Mouse (Mus musculus) mouse embryonic stem cell (cell line): ENCODE measurements around the gene Cdca8.

Experiments used
- in situ Hi-C, 2 experiments: fragments of 300-500 bp; cut with MboI; formaldehyde crosslinking; loops; 1 replicate in 1 of 2; 3 replicates in 1 of 2; pipeline ENCODE4 v1.14.3; 2019 to 2020; ENCODE audit warnings: low sequenced_read_pairs in 2 of 2, low pct_unique_long_range_greater_than_20kb in 1 of 2, mixed read lengths in 1 of 2; ENCODE audit not compliant: unreplicated experiment in 1 of 2

Cdca8 gene

DNA sequence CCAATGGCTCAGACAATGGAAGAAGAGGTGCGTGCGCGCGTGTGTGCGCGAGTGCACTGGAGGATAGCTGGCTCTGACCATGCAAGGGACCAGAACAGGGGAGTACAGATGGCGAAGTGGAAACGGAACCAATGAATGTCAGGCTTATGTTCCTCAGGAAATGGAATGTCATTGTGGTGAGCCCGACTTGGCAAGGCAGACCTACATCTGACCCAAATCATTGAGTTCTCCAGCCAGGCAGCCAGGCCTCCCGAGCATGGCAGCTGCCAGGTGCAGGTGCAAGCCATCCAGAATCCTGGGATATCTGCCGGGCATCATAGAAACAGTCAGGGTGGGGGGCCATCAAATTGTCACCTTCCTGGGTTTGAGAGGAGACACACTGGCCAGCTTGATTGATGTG lies 21.8 kb upstream of the Cdca8 start:
- in situ Hi-C loops = no loop called here

- in situ Hi-C loops = no loop called here
These were observed 20.0 kb upstream of the Cdca8 start for GRCm38 (mm10) chr4:124959062-124959461.

- in situ Hi-C loops = no loop called here
These were observed 18.2 kb upstream of the Cdca8 start for GRCm38 (mm10) chr4:124957284-124957683.

GRCm38 (mm10) chr4:124953546-124953945 lies 14.4 kb upstream of the Cdca8 start:
- in situ Hi-C loops = no loop called here

- in situ Hi-C loops = no loop called here
These were observed 11.9 kb upstream of the Cdca8 start for GRCm38 (mm10) chr4:124951036-124951433.

DNA sequence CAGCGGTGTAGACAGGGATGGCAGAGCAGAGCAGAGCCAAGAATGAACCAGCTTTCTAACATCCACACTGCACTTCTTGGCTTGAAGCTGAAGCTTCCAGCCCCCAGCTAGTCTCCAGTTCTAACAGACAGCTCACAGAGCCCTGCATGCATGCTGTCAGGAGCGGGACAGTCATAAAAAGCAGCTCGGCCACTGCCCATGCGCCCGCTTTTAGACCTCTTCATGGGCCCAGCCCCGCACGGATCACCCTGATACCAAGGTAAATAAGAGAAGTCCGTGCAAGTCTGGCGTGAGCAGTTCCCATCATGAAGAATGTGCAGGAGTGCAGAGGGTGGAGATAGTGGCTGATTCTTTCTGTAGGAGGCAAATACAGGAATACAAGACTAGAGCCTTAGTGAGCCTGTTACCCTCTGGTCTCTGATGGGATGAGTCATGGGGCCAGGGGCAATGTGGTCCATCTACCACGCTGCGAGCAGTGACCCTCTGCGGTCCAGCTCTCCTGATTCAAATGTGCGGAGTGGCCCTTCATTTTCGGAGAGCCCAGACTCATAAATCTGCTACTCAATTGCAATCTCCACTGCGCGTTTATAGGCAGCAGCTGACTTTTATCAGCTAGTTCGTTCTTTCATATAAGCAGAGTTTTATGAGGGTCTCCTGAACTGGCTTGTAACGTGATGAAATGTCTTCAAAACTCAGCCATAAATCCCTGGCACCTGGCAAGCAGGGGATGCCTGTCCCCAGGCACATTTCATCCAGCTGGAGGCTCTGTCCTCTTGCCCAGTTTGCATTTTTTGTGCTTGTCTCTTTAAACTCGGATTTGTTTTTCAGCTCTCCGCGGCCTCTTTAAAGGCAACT lies 11.3 kb upstream of the Cdca8 start:
- in situ Hi-C loops = no loop called here

DNA sequence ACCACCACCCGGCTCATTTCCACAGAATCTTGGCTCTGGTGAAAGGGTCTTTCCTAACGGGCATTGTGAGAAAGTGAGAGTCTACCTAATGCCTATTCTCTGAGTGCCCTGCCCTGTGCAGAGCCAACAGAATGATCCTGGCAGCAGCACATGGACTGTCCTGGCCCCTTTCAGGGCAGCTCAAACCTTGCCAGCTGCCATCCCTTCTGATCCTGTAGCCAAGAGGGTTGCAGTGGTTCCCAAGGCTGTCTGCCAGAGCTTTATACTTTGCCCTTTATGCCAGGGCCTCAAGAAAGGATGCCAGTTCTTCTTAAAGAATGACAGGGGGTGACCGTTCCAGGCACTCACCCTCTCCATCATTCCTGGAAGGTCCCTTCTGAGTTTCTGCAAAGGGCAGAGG lies 10.4 kb upstream of the Cdca8 start:
- in situ Hi-C loops = loop anchor here in 1 of 2 experiments (10.0 kb wide), 1 partner anchor 105 kb away; no protein-coding TSS in a partner anchor

DNA sequence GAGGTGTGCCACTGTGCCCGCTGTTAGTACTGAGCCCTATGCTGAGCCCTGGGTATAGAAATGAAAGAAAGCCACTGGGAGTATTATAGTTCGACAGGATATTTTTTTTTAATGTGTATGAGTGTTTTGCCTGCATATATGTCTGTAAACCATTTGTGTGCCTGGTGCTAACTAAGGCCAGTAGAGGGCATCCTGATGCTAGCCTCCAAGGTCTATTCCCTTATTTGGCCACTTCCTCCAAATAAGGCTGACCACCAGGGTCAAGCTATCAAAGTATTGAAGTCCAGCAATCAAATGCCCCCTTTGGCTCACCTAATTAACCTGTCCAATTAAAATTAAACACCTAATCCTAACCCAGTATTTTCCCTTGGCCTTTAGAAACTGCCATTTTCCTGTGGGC lies 5.8 kb upstream of the Cdca8 start:
- in situ Hi-C loops = loop anchor here (5.0 to 10.0 kb wide), 2 partner anchors 110 to 112 kb away; no protein-coding TSS in a partner anchor

DNA sequence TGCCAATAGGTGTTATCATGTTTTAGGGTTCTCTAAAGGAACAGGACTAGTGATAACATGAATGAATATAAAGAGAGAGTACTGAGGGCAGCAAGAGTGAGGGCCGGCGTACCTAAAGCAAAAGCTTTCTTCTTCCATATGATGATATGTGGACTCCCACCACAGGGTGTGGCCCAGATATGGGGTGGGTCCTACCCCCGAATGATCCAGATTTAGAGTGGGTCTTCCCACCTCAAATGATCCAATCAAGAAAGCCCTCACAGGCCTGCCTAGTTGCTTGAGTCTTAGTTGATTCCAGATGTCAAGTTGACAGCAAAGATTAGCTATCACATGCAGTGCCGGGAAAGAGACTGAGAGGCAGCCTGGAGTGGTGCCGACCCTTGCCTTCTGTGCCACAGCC lies 4.7 kb upstream of the Cdca8 start:
- in situ Hi-C loops = loop anchor here (5.0 to 10.0 kb wide), 2 partner anchors 111 to 114 kb away; no protein-coding TSS in a partner anchor

- in situ Hi-C loops = loop anchor here (5.0 to 10.0 kb wide), 2 partner anchors 112 to 114 kb away; no protein-coding TSS in a partner anchor
These were observed 3.9 kb upstream of the Cdca8 start for GRCm38 (mm10) chr4:124943022-124943421.

- in situ Hi-C loops = no loop called here
These were observed 2.3 kb downstream of the Cdca8 start, which contains the start of gene 9930104L06Rik for GRCm38 (mm10) chr4:124936613-124937471. Gene 9930104L06Rik, plus strand, starts transcription at chr4:124937048.

GRCm38 (mm10) chr4:124928102-124928501 lies 11.0 kb downstream of the Cdca8 start:
- in situ Hi-C loops = no loop called here

- in situ Hi-C loops = no loop called here
These were observed 32.9 kb downstream of the Cdca8 start for GRCm38 (mm10) chr4:124905971-124906822.

DNA sequence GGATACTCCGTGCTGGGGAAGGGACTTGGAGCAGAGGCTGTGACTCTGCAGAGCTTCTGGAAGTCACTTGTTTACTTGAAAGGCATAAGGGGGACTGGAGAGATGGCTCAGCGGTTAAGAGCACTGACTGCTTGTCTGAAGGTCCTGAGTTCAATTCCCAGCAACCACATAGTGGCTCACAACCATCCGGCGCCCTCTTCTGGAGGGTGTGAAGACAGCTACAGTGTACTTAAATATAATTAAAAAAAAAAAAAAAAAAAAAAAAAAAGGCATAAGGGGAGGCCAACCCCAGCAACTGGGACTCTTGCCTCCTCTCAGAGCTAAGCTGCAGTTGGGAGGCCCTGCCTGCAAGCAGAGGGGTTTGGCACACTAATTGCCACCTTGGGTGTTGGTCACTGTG lies 33.7 kb downstream of the Cdca8 start:
- in situ Hi-C loops = no loop called here

DNA sequence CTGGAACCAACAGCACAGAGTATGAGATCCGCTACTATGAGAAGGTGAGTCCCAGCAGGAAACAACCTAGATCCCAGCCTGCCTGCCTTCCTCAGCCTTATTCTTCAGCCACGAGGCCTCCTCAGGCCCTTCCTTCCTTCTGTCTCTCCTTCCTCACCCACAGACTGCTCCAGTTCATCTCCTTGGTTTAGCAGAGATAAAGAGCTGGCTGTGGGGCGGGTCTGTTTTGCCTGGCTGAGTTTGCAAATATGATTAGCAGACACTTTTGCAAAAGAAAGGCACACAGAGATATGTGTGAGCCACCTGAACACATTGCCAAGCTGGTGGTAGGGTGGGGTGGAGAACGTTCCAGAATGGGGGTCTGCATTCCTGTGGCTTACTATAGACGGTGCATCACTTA lies 39.2 kb downstream of the Cdca8 start:
- in situ Hi-C loops = no loop called here

GRCm38 (mm10) chr4:124898428-124898827 lies 40.7 kb downstream of the Cdca8 start:
- in situ Hi-C loops = no loop called here

- in situ Hi-C loops = no loop called here
These were observed 44.3 kb downstream of the Cdca8 start for GRCm38 (mm10) chr4:124894508-124895428.
